Mouse (Mus musculus) retina, postnatal 7 days (tissue): Measurements from ENCODE around the gene Gins2.

Source experiments
- DNase-seq: peaks from one replicate; pipeline ENCODE4 v3.0.0-alpha.2; 2012; ENCODE audit warnings: low read depth, low spot score

Gins2 gene

GRCm38 (mm10) chr8:120548313-120548761 is 40.8 kb downstream of the Gins2 start:
- DNase-seq, result no peak

- no peak for DNase-seq
These were observed 41.5 kb downstream of the Gins2 start for GRCm38 (mm10) chr8:120547562-120547961.

GRCm38 (mm10) chr8:120544155-120544554 is 44.9 kb downstream of the Gins2 start:
- no peak for DNase-seq

- no peak for DNase-seq
These were observed 45.6 kb downstream of the Gins2 start for GRCm38 (mm10) chr8:120543416-120544055.

- DNase-seq, result no peak
These were observed 46.1 kb downstream of the Gins2 start for GRCm38 (mm10) chr8:120542995-120543394.

GRCm38 (mm10) chr8:120539775-120540625 is 49.1 kb downstream of the Gins2 start:
- no peak for DNase-seq

- no peak for DNase-seq
These were observed 49.7 kb downstream of the Gins2 start for GRCm38 (mm10) chr8:120539381-120539774.

GRCm38 (mm10) chr8:120538397-120539240 is 50.5 kb downstream of the Gins2 start:
- no peak for DNase-seq

- DNase-seq, result no peak
These were observed 51.2 kb downstream of the Gins2 start for GRCm38 (mm10) chr8:120537818-120538396.

GRCm38 (mm10) chr8:120537207-120537817 is 51.8 kb downstream of the Gins2 start:
- DNase-seq, result peak; percentile 68

GRCm38 (mm10) chr8:120536306-120537206 is 52.5 kb downstream of the Gins2 start:
- DNase-seq, result no peak

GRCm38 (mm10) chr8:120535452-120536305 is 53.4 kb downstream of the Gins2 start:
- no peak for DNase-seq

GRCm38 (mm10) chr8:120534504-120535368 is 54.4 kb downstream of the Gins2 start:
- peak; percentile 82 for DNase-seq

- no peak for DNase-seq
These were observed 55.0 kb downstream of the Gins2 start for GRCm38 (mm10) chr8:120534080-120534479.

GRCm38 (mm10) chr8:120533380-120533779 is 55.7 kb downstream of the Gins2 start:
- DNase-seq, result no peak

GRCm38 (mm10) chr8:120532517-120533215 is 56.4 kb downstream of the Gins2 start:
- peak; percentile 61 for DNase-seq

- no peak for DNase-seq
These were observed 57.2 kb downstream of the Gins2 start for GRCm38 (mm10) chr8:120531775-120532516.
